Mouse (Mus musculus) ES-E14 (cell line): ENCODE measurements around the gene Aanat.

Experiments used
- HCFC1 ChIP-seq: IDR thresholded peaks from 2 replicates; pipeline ENCODE4 v1.6.1; 2012; ENCODE audit warnings: low read length, inconsistent platforms, borderline replicate concordance; ENCODE audit not compliant: insufficient read depth
- MAFK ChIP-seq: IDR thresholded peaks from 2 replicates; pipeline ENCODE4 v1.6.1; 2014; ENCODE audit warnings: mild to moderate bottlenecking, low read depth, low read length, inconsistent platforms; ENCODE audit not compliant: insufficient read depth
- ZC3H11A ChIP-seq: IDR thresholded peaks from 2 replicates; pipeline ENCODE4 v1.6.1; 2012; ENCODE audit warnings: low read depth, mild to moderate bottlenecking, inconsistent platforms, low read length, borderline replicate concordance
- ZNF384 ChIP-seq: IDR thresholded peaks from 2 replicates; pipeline ENCODE4 v1.6.1; 2012; ENCODE audit warnings: low read depth, low read length, inconsistent platforms

DNA sequence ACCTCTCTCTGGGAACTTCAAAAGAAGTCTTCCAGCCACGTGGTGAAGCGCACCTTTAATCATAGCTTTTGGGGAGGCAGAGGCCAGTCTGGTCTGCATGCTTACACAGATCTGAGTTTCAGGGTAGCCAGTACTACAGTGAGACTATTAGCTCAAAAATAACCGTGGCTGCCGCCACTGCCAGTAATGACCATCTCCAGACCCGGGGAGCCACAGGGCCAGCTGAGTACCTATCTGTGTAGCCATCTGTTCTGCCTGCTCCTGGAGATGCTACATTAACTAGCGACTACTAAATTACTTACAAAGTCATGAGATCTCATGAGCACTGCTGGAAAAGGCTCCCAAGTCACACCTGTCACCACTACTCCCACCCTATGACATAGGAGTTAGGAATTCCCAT, 11.2 kb upstream of the Aanat start:
- TF ChIP-seq ZC3H11A: no peak
- TF ChIP-seq ZNF384: no peak
- no peak for TF ChIP-seq MAFK
- no peak for TF ChIP-seq HCFC1
